Mouse (Mus musculus) megakaryocyte, embryonic 14.5 days (primary cell): ENCODE data around the gene Ppp1ca.

Experiments
- FLI1 ChIP-seq: IDR thresholded peaks from 2 replicates; pipeline ENCODE4 v1.6.1; 2012; ENCODE audit warnings: low read length, inconsistent platforms, mixed read lengths
- GATA1 ChIP-seq: IDR thresholded peaks from 3 replicates; pipeline ENCODE4 v1.6.1; 2012; ENCODE audit warnings: mixed read lengths, low read length, inconsistent platforms, borderline replicate concordance

DNA sequence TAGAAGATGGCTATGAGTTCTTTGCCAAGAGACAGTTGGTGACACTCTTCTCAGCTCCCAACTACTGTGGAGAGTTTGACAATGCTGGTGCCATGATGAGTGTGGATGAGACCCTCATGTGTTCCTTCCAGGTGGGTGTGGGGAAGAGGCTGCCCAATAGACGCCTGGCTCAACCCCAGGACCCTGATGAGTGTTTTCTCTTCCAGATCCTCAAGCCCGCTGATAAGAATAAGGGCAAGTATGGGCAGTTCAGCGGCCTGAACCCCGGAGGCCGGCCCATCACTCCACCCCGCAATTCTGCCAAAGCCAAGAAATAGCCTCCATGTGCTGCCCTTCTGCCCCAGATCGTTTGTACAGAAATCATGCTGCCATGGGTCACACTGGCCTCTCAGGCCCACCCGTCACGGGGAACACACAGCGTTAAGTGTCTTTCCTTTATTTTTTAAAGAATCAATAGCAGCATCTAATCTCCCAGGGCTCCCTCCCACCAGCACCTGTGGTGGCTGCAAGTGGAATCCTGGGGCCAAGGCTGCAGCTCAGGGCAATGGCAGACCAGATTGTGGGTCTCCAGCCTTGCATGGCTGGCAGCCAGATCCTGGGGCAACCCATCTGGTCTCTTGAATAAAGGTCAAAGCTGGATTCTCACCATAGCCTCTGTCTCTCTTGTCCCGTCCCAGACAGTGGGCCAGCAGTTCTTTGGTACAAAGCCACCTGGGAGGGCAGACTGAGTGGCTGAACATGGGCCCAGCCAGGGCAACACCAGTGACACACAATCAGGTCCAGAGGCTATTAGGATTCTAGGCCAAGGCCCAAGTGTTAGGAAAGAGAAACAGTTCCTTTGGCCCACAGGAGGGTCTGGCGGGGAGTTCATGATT lies 3.1 kb downstream of the Ppp1ca start:
- TF ChIP-seq GATA1 (no peak), FLI1 (no peak)
